Mouse (Mus musculus): Measurements from ENCODE around the gene Mif. TPM values are rescaled to one million over a fixed set of nuclear protein-coding genes. Genes with fewer than 3 reads are reported as not detected.

Gene Mif
- total RNA-seq, 1 experiment, result 1,434 TPM

DNA sequence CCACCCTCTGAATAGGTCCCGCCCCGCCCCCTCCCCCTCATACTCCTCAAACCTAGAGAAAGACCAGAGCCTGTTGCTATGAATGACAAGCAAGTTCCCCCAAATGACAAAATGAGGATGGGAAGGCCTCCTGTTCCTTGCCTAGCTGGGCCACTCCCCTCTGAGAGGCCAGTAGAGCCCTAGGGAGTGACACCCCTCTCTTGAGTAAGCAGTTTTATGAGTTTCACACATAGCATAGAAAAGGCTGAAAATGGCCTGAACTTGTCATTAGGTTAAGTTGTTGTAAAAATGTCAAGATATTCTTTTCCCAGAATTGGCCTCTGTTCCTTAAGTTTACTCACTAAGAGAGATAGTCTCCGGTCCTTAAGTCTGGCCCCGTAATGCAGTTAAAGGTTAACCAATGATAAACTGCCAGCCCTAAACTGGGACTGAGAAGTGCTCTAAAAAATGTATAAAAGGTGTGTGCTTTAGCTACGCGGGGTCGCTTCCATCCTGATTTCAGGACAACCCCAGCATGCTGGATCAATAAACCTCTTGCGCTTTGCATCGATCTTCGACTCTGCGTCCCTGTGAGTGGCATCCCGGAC, 7.4 kb downstream of the Mif start:
- Histone ChIP-seq H3K9ac (ENCODE audit: insufficient read depth, low read depth, low read length, poor library complexity, severe bottlenecking) (no peak overlapping the region), H3K4me1 (ENCODE audit: control insufficient read depth in 2 of 2, insufficient read depth in 2 of 2, low read length in 2 of 2, poor library complexity in 1 of 2) (peaks cover 5 to 47% of the 10 kb centered on the region in 2 experiments), H3K4me3 (ENCODE audit: insufficient read depth in 1 of 2, low read depth in 1 of 2, low read length in 2 of 2, poor library complexity in 1 of 2, severe bottlenecking in 1 of 2) (no peak overlapping the region), H3K27ac (ENCODE audit: insufficient read depth, low read depth, low read length, poor library complexity, severe bottlenecking) (no peak overlapping the region), H3K9me3 (ENCODE audit: control insufficient read depth, insufficient read depth, low read depth, low read length) (no peaks in the 10 kb centered on the region), H3K36me3 (ENCODE audit: control insufficient read depth, insufficient read depth, low read length, poor library complexity, severe bottlenecking) (peaks cover 12% of the 10 kb centered on the region)
- no peak for DNase-seq (ENCODE audit: low read depth, low spot score)
- TF ChIP-seq CHD2 (IDR thresholded peaks at IDR 0.05; ENCODE audit: low read depth, low read length), result no peak
- no peak for TF ChIP-seq MAFK (IDR thresholded peaks at IDR 0.05; ENCODE audit: insufficient read depth, low read depth, low read length)
- TF ChIP-seq ZNF384 (IDR thresholded peaks at IDR 0.05; ENCODE audit: low read depth, low read length), result no peak
- no peak for TF ChIP-seq ZC3H11A (IDR thresholded peaks at IDR 0.05; ENCODE audit: borderline replicate concordance, low read depth, low read length)
- no peak for TF ChIP-seq HCFC1 (IDR thresholded peaks at IDR 0.05; ENCODE audit: borderline replicate concordance, insufficient read depth, low read length)
- in situ Hi-C loops (cut with MboI; ENCODE audit: low sequenced_read_pairs in 2 of 2, unreplicated experiment in 2 of 2), result no loop called here

- H3K9me3 ChIP-seq (ENCODE audit: control insufficient read depth, insufficient read depth, low read depth, low read length), result no peaks in the 10 kb centered on the region
- in situ Hi-C loops (cut with MboI; ENCODE audit: low sequenced_read_pairs in 2 of 2, unreplicated experiment in 2 of 2), result no loop called here
- H3K9ac ChIP-seq (ENCODE audit: insufficient read depth, low read depth, low read length, poor library complexity, severe bottlenecking), result no peak overlapping the region; the same call in 1 of the 2 replicates
- no peak for DNase-seq (ENCODE audit: low read depth, low spot score)
- TF ChIP-seq CHD2 (IDR thresholded peaks at IDR 0.05; ENCODE audit: low read depth, low read length) (no peak), HCFC1 (IDR thresholded peaks at IDR 0.05; ENCODE audit: borderline replicate concordance, insufficient read depth, low read length) (no peak), ZNF384 (IDR thresholded peaks at IDR 0.05; ENCODE audit: low read depth, low read length) (no peak), ZC3H11A (IDR thresholded peaks at IDR 0.05; ENCODE audit: borderline replicate concordance, low read depth, low read length) (no peak), MAFK (IDR thresholded peaks at IDR 0.05; ENCODE audit: insufficient read depth, low read depth, low read length) (no peak)
- H3K4me3 ChIP-seq (ENCODE audit: insufficient read depth in 1 of 2, low read depth in 1 of 2, low read length in 2 of 2, poor library complexity in 1 of 2, severe bottlenecking in 1 of 2), result no peak overlapping the region
- peaks cover 5 to 43% of the 10 kb centered on the region in 2 experiments for H3K4me1 ChIP-seq (ENCODE audit: control insufficient read depth in 2 of 2, insufficient read depth in 2 of 2, low read length in 2 of 2, poor library complexity in 1 of 2)
- peaks cover 3% of the 10 kb centered on the region for H3K36me3 ChIP-seq (ENCODE audit: control insufficient read depth, insufficient read depth, low read length, poor library complexity, severe bottlenecking)
- H3K27ac ChIP-seq (ENCODE audit: insufficient read depth, low read depth, low read length, poor library complexity, severe bottlenecking), result peak overlapping the region; percentile 79
Observed at GRCm38 (mm10) chr10:75851681-75852080, 8.4 kb downstream of the Mif start.

GRCm38 (mm10) chr10:75851076-75851475, 9.0 kb downstream of the Mif start:
- Histone ChIP-seq H3K9ac (ENCODE audit: insufficient read depth, low read depth, low read length, poor library complexity, severe bottlenecking) (no peak overlapping the region), H3K9me3 (ENCODE audit: control insufficient read depth, insufficient read depth, low read depth, low read length) (no peaks in the 10 kb centered on the region), H3K4me1 (ENCODE audit: control insufficient read depth in 2 of 2, insufficient read depth in 2 of 2, low read length in 2 of 2, poor library complexity in 1 of 2) (peaks cover 5 to 42% of the 10 kb centered on the region in 2 experiments), H3K36me3 (ENCODE audit: control insufficient read depth, insufficient read depth, low read length, poor library complexity, severe bottlenecking) (no peaks in the 10 kb centered on the region), H3K27ac (ENCODE audit: insufficient read depth, low read depth, low read length, poor library complexity, severe bottlenecking) (peak overlapping the region; percentile 44), H3K4me3 (ENCODE audit: insufficient read depth in 1 of 2, low read depth in 1 of 2, low read length in 2 of 2, poor library complexity in 1 of 2, severe bottlenecking in 1 of 2) (no peak overlapping the region)
- in situ Hi-C loops (cut with MboI; ENCODE audit: low sequenced_read_pairs in 2 of 2, unreplicated experiment in 2 of 2), result no loop called here
- no peak for DNase-seq (ENCODE audit: low read depth, low spot score)
- TF ChIP-seq ZC3H11A (IDR thresholded peaks at IDR 0.05; ENCODE audit: borderline replicate concordance, low read depth, low read length) (no peak), MAFK (IDR thresholded peaks at IDR 0.05; ENCODE audit: insufficient read depth, low read depth, low read length) (no peak), CHD2 (IDR thresholded peaks at IDR 0.05; ENCODE audit: low read depth, low read length) (no peak), HCFC1 (IDR thresholded peaks at IDR 0.05; ENCODE audit: borderline replicate concordance, insufficient read depth, low read length) (no peak), ZNF384 (IDR thresholded peaks at IDR 0.05; ENCODE audit: low read depth, low read length) (no peak)

DNA sequence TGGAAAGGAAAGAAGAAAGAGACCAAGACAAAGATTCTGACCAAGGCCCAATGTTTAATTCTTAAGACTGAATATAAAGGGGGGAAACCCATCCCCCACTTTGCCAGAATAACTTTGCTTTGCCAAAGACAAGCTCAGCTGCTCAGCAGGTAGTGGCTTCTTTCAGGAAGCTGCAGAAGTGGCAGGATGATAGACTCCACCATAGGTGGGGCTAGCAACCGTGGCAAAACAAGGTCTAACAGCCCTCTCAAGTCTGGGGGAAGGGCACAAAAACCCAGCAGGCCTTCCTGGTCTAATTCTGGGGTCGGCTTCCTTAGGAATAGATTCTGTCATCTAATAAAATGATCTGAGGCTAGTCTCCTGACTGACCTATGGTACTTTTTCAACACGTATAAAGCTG, 11.7 kb downstream of the Mif start:
- DNase-seq (ENCODE audit: low read depth, low spot score), result no peak
- no peaks in the 10 kb centered on the region for H3K9me3 ChIP-seq (ENCODE audit: control insufficient read depth, insufficient read depth, low read depth, low read length)
- TF ChIP-seq HCFC1 (IDR thresholded peaks at IDR 0.05; ENCODE audit: borderline replicate concordance, insufficient read depth, low read length), result no peak
- TF ChIP-seq ZNF384 (IDR thresholded peaks at IDR 0.05; ENCODE audit: low read depth, low read length), result no peak
- TF ChIP-seq MAFK (IDR thresholded peaks at IDR 0.05; ENCODE audit: insufficient read depth, low read depth, low read length), result no peak
- no peak for TF ChIP-seq ZC3H11A (IDR thresholded peaks at IDR 0.05; ENCODE audit: borderline replicate concordance, low read depth, low read length)
- no peak overlapping the region for H3K9ac ChIP-seq (ENCODE audit: insufficient read depth, low read depth, low read length, poor library complexity, severe bottlenecking)
- no peak overlapping the region for H3K4me3 ChIP-seq (ENCODE audit: insufficient read depth in 1 of 2, low read depth in 1 of 2, low read length in 2 of 2, poor library complexity in 1 of 2, severe bottlenecking in 1 of 2)
- H3K27ac ChIP-seq (ENCODE audit: insufficient read depth, low read depth, low read length, poor library complexity, severe bottlenecking), result peak overlapping the region; percentile 8; the same call in 1 of the 2 replicates
- peaks cover 5 to 44% of the 10 kb centered on the region in 2 experiments for H3K4me1 ChIP-seq (ENCODE audit: control insufficient read depth in 2 of 2, insufficient read depth in 2 of 2, low read length in 2 of 2, poor library complexity in 1 of 2)
- in situ Hi-C loops (cut with MboI; ENCODE audit: low sequenced_read_pairs in 2 of 2, unreplicated experiment in 2 of 2), result no loop called here
- H3K36me3 ChIP-seq (ENCODE audit: control insufficient read depth, insufficient read depth, low read length, poor library complexity, severe bottlenecking), result no peaks in the 10 kb centered on the region

Measured in ES-E14 (cell line).